Mouse (Mus musculus): ENCODE measurements around the gene Gm17018. TPM values are rescaled to one million over a fixed set of nuclear protein-coding genes. Genes with fewer than 3 reads are reported as not detected.
"Not testable (repeated sequence)": the region's sequence is repeated elsewhere in the genome, so short reads cannot be mapped to it uniquely, and the experiment has no call there.

Gene Gm17018
- total RNA-seq, 2 experiments from 2014 or later: 3.4 to 4.0 TPM

DNA sequence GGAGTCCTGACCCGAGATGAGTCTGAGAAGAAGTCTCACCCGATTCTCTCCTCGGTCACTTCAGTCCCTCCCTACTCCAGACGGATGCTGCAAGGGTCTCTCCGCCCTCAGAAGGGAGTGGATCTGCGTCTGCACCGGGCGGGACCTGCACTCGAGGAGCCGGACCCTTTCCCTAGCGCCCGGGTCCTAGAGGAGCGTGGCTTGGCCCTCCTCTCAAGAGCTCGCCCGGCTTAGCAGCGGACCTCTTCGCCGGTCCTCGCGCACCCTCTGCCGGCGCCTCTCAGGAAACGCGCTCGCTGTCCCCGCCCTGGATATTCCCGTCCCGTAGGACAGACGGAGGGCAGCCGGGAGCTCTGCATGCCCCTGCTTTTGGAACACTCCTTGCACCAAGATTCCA lies 15.5 kb upstream of the Gm17018 start:
- ATAC-seq (replicated peaks; ENCODE audit: low FRiP score, poor library complexity, severe bottlenecking): peak; percentile 84

DNA sequence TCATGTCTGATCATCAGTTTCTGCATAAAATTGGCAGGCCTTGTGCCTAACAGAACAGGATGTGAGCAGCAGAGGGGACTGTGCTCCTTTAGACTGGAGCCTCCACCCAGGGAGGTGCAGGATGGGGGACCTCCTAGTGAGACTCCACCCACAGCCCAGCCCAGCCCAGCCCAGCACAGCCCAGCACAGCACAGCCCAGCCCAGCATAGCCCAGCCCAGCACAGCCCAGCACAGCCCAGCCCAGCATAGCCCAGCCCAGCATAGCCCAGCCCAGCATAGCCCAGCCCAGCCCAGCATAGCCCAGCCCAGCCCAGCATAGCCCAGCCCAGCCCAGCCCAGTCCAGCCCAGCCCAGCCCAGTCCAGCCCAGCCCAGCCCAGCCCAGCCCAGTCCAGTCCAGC lies 12.2 kb upstream of the Gm17018 start:
- ATAC-seq (replicated peaks; ENCODE audit: low FRiP score, poor library complexity, severe bottlenecking): not testable (repeated sequence)

DNA sequence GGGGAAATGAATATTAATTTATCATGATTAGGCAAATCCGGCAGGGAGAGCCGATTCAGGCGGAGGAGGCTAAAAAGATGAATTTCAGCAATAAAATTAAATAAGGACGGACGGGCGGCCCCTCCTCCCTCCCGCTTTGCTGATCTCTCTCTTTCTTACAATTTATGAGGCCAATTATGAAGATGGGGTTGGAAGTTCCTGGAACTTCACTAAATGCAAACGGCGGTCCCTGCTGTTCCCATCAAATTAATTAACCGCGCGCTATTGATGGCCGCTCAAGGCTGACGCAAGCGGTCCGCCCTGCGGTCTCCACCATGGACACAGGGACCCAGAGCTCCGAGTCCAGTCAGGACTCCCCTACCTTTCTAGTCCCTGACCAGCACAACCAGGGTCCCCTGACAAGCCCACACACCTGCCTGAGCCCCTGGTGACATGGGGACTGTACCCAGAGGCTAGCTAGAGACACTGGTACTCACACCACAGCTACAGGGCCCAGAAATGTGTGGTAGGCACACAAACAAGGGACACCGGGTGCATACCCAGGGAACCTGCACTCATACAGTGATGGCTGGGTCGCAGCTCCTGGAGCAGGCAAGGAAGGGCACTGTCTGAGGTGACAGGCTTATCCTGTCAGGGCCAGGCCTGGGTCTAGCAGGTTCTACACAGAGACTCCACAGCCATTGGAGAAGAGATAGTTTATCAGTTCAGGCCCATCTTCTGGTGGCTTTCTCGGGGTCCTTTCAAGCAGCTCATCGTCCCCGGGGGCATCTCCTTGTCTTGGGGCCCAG lies 11.1 kb upstream of the Gm17018 start:
- ATAC-seq (replicated peaks; ENCODE audit: low FRiP score, poor library complexity, severe bottlenecking): no peak

DNA sequence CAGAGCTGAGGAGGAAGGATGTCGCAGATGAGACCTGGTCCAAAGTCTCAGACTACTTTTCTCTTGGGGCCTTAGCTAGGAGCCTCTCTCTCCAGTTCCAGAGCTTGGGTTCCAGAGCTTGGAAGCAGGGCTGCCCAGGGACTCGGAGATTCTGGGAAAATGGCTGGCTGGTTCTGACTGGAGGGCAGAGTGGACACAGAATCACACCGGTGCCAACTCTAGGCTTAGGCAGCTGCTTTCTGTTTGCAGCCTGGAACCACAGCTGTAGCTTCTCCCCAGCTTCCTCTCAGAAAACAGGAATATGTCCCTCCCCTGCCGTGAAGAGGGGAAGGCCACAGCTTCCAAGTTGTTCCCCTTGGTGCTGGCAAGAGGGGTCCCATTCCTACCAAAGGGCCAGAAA lies 10.5 kb upstream of the Gm17018 start:
- no peak for ATAC-seq (replicated peaks; ENCODE audit: low FRiP score, poor library complexity, severe bottlenecking)

DNA sequence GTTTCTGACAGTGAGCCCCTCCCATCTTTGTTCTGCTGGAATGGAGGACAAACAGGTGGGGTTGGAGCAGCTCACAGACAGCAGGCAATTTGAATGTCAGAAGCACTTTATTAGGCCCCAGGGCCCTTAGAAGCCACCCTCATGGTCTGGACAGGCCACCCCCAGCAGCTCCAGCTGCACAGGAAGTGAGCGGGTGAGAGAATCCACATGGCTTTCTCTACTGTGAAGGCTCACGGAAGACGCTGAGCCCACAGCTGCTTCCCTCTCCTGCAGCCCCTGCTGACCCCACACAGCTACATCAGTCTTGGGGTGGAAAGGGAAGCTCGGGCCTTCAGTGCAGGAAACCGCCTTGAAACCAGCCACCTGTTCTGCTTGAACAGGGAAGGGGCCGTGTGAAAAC lies 8.2 kb upstream of the Gm17018 start:
- no peak for ATAC-seq (replicated peaks; ENCODE audit: low FRiP score, poor library complexity, severe bottlenecking)

DNA sequence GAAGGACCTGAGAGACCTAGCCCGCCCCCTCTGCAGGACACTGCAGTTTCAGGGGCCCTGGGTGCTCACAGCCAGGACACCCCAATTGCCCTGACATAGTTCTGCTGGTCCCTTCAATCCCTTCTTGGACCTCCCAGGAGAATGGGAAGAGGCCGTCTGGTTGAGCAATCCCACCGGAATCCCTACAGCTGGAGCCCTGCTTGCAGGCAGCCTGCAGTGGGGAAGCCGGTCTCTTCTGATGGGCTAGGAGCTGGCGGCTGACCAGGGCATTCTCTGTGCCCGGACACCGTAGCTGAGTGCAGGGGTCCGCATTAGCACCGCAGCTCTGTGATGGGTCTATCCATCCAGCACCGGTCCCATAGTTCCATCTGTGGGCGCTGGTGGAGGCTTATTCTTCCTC lies 6.3 kb upstream of the Gm17018 start:
- ATAC-seq (replicated peaks; ENCODE audit: low FRiP score, poor library complexity, severe bottlenecking): no peak

DNA sequence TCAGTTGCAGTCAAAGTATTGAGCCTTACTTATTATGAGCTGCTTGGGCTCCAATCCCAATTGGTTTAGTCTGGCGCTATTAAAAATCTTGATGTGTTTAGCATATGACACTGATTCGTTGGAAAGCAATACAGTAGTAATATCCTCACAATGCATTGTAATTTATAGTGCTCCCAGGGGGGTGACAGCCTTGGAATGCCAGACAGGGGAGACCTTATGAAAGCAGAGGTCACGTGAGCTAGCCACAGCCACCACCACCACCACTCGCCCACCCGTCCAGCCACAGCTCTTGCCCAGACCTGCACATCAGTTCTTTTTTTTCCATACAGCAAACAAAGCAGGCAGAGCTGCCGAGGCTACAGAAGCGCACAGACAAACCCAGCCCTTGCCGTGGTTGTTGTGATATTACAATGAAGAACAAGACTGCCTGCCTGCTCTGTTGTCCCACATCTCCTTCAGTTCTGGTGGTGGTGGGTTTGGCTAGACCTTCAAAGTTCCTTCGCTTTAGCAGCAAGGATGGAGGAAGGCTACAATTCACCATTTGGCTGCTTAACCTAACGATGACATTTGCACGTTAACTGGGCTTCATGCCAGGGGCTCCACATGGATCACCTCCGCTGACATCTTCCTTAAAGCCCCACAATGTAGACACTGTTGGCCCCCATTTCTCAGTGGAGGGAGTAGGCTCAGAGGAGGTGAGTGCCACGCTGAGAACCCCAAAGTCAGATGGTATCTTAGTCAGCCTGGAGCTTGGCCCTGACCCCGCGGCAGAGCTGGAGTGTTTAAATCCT lies 5.7 kb downstream of the Gm17018 start:
- ATAC-seq (replicated peaks; ENCODE audit: low FRiP score, poor library complexity, severe bottlenecking): no peak

DNA sequence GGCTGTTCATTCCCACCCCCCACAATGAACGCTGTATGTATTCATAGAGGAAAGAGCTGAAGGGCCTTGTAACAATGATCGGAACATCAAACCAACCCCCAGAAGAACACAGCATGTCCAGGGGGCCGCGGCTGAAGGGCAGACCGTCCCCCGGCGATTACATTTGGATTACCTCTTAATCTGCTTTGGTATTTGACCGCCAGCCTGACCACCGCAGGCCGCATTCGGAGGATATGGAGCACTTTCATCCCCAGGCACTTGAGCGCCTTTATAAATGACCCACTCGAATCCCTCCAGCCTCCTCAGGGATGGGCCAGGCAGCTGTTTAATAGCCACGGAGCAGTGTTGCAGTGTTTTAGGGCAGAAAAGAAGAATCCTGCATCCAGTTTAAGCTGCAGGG lies 7.0 kb downstream of the Gm17018 start:
- ATAC-seq (replicated peaks; ENCODE audit: low FRiP score, poor library complexity, severe bottlenecking): no peak

DNA sequence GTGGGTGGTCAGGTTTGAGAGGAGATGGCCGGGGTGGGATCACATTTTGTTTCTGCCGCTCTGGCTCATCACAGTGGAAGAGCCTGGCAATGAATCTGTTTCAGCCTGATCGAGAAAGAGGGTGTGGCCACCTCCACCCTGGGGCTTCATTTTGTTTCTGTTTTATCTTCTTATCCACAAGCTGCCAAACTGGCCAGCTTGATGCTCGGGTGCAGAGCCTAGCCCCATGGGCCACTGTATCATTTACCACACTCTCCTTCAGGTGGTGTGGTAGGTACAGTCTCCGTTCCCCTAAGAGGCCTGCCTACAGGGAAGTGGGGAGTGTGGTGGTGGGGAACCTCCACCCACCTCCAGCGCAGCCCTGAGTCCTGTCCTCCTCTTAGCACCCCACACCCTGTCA lies 12.6 kb downstream of the Gm17018 start:
- ATAC-seq (replicated peaks; ENCODE audit: low FRiP score, poor library complexity, severe bottlenecking): no peak

DNA sequence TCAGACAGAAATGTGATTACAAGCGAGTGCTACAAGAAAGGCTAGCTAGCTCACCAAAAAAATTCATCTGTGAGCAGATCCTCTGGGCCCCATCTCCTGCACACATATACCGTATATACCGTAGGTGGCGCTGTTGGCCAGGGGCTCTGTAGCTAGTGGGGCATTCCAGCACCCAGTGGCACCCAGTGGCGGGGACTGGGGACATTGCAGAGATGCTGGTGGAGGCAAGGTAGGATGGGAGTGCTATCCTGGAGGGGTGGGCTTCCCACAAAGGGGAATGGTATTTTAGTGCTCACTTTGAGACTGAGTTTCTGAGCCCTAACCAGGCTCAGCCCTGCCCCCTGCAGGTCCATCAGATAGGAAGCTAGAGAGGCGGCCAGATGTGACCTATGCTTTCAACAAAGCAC lies 13.4 kb downstream of the Gm17018 start:
- peak; percentile 86 for ATAC-seq (replicated peaks; ENCODE audit: low FRiP score, poor library complexity, severe bottlenecking)

DNA sequence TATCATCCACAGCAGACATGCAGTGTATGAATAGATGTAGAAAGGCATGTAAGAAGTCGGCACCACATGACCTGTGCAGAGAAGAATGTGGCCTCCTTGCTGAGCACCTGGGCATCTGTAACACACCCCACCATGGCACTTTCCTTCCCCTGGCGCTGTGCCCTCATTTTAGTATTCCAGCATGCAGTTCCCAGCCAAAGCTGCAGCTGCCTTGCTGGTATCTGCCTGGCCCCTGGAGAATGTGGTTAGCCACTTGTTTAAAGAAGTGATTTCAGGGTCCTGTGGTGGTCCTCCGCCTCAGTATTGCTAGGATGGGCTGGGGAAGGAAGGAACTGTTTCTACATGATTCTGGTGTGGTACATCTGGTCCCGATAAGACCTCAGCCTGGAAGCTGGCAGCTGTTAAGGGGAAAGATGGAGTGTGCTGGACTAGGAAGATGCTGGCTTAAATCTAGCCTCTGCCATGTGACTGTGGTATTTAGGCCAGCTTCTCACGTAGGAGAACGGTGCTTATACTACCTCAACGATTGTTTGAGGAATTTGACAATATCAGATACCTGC lies 14.0 kb downstream of the Gm17018 start:
- ATAC-seq (replicated peaks; ENCODE audit: low FRiP score, poor library complexity, severe bottlenecking): no peak

DNA sequence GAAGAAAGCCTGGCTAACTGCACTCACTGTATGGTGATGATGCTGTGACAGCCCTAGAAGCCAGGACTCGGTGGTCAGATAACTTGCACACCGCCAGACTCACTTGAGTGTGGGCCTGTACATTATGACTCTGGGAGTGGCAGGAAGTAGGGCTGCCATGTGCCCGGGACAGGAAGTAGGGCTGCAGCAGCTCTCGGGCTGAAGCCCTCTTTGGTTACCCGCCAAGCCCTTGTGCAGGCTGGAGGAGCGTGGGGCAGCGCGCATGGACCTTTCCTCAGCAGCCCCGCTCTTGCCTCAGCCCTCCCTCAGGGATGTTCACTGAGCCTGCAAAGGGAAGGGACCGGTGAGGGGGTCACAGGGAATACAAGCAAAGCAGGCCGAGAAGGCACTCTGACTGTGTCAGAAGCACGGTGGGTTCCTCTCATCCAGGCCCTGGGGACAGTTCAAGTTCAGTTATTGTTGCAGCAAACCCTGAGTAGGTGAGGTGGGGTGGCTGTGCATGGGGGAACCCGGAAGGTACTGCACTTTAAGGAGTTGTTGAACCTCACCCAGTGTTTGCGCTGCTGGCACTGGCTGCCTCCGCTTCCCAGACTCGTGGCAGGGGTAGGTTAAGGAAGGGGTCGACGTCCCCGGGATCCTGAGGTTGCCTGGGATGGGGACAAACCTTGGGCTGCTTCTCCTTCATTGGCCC lies 14.7 kb downstream of the Gm17018 start:
- no peak for ATAC-seq (replicated peaks; ENCODE audit: low FRiP score, poor library complexity, severe bottlenecking)

DNA sequence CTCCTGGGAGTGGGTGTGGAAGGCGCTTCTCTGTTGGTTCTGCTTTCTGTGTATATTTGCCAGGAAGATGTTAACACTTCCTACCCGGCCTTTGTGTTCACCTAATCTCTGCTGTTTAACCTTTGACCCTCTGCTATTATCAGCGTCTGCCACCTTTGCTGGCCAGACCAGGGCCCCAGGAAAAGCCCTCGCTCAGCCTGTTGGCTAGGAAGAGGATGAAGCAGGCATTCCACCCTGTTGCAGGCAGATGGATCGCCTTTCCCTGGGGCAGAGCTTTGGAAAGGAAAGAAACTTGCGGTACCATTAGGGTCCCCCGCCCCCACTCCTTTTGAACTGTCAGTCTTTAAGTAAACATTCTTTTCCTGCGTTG lies 15.2 kb downstream of the Gm17018 start:
- no peak for ATAC-seq (replicated peaks; ENCODE audit: low FRiP score, poor library complexity, severe bottlenecking)

DNA sequence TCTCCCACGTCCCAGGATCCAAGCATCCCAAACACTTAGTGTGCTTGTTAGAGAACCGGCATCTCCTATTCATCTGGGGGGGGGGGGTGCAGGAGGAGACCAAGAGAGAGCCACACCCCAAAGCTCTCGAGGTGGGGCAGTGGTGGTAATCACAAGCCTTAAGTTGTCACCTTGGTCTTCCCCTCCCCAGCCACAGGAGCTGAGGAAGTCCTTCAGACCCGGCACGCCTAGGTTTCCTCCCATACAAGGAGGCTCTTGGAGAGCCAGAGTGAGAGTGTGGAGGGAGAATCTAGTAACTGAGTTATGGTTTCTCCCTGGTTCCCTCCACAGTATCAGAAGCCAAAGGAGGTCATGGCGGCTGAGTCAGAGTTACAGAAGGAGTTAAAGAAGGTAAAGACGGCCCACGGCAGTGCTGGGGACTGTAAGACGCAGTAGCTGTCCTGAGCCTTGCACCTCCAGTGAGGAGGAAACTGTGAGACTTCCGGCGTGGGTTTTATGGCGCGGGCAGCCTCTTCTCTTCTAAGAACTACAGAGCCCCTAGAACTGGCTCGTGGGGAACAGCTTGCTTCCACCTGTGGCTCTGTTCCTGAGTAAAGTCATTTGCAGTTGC lies 16.8 kb downstream of the Gm17018 start:
- ATAC-seq (replicated peaks; ENCODE audit: low FRiP score, poor library complexity, severe bottlenecking): no peak

DNA sequence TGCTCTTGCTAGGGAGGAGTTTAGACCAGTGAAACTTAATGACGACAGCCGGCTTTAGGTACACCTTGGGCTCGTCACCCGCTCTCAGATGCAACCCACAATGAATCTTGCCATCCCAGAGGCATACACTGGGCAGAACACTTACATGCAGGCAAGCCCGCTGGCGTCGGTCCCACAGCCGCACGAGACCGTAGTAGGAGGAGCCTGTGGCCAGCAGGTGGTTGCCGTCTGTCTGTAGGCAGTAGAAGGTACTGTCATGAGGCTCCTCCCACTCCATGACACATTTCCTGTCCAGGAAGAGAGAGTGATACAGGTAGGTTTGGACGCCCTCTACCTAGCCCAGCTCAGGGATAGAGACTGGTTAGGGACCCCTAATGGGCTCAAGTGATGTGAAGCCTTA lies 18.6 kb downstream of the Gm17018 start:
- ATAC-seq (replicated peaks; ENCODE audit: low FRiP score, poor library complexity, severe bottlenecking): no peak

DNA sequence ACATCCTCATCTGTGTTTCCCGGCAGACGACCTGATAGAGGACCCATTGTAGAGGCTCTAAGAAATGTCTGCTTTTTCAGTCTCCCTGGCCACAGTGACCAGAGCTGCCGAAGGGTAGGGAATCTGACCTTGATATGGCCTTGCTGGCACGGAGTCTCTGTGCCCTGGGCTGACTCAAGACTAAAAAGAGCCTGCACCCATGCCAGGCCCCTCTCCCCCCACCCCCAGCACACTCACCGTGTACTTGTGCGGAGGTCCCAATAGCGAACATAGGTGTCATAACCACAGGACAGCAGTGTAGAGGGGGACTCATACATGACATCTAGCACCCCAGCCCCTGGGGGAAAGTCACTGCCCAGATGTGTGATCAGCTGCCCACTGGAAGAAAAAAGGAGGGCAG lies 19.0 kb downstream of the Gm17018 start:
- ATAC-seq (replicated peaks; ENCODE audit: low FRiP score, poor library complexity, severe bottlenecking): no peak

DNA sequence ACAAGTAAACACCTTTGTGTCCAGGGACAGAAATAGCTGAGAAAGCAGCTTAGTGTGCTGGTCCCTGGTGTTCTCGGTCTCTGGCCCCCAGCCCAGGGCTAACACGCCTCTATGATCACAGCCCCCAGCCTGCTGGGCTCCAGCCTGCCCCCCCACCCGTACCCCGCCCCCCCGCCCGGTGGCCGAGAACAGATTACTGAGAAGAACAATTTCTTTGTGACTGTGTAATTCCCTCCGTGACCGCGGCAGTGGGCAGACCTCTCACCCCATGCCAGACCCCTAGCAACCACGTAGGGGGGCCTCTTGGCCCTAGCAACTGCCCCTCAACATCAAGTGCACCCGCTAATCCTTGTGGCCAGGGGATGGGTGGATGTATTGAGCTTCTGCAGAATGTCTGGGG lies 19.8 kb downstream of the Gm17018 start:
- ATAC-seq (replicated peaks; ENCODE audit: low FRiP score, poor library complexity, severe bottlenecking): no peak

DNA sequence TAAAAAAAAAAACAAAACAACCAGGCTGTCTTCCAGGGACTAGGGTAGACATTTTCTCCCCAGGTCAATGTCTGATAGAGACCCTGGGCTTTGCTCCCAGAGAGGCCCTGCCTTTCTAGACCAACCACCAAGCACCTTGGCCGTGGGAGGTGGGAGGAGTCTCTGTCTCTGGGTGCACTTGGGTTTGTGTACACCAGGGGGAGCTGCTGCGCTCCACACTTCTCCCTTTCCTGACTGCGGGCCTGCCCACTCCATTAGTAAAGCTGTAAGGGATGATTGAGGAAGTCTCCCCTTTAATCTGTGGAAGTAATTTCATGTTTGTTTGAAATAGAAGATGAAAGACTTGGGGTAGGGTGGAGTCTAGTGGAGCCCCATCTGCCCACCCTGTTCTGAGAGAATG lies 20.8 kb downstream of the Gm17018 start:
- ATAC-seq (replicated peaks; ENCODE audit: low FRiP score, poor library complexity, severe bottlenecking): peak; percentile 78

DNA sequence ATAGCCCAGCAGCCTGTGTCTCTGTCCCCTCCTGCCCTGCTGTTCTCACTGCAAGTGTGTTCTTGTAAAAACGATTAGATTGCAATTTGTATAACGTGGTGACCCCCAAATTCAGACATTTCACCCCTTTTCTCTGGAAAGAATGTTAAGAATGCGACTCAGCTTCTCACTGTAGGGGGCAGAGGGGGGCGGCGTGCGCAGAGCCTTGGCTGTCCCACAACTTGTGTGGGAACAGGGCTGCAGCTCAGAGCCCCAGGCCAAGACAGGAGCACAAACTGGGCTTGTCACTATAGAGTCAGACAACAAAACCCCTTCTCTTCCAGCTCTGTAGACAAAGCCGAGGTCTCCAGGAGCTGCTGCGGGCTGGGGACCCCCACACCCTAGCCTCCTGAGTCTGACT lies 21.7 kb downstream of the Gm17018 start:
- no peak for ATAC-seq (replicated peaks; ENCODE audit: low FRiP score, poor library complexity, severe bottlenecking)

DNA sequence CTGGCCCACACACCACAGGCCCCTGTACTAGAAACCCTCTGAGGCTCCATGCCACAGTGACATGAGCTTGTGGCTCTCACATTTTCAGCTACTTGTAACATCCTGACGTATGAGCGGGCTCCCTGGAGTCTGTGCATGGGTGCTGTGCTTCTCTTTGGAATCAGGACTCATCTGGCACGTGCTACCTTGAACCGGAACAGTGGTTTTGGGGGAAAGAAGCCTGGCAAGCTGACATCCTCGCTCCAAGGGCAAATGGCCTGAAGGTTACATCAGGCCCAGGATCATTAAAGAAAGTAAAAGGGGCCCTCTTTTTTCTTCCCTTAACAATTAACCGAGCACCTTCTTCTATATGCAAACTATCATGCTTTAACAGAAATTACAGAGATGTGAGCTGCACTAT lies 22.7 kb downstream of the Gm17018 start:
- no peak for ATAC-seq (replicated peaks; ENCODE audit: low FRiP score, poor library complexity, severe bottlenecking)

All from erythroid progenitor cell, adult 5-6 weeks (primary cell).